Mouse (Mus musculus) cortical plate, adult 2 months (tissue): ENCODE data around the gene Ndufa12.

ENCODE experiments used
- CTCF ChIP-seq: fragments of 200-500 bp; IDR thresholded peaks from 2 replicates; pipeline ENCODE4 v1.5.1; 2011; ENCODE audit warnings: mild to moderate bottlenecking, control low read depth, low read length; ENCODE audit not compliant: insufficient read depth; ENCODE audit errors: extremely low read depth
- POLR2A ChIP-seq: fragments of 200-500 bp; IDR thresholded peaks from 2 replicates; pipeline ENCODE4 v1.6.1; 2011; ENCODE audit warnings: mild to moderate bottlenecking, low read length, control low read depth; ENCODE audit not compliant: insufficient read depth; ENCODE audit errors: extremely low read depth

- TF ChIP-seq CTCF (no peak), POLR2A (no peak)
These were observed 37.3 kb upstream of the Ndufa12 start for GRCm38 (mm10) chr10:94161051-94161765.
